Mouse (Mus musculus) small intestine, adult 2 months (tissue): ENCODE data around the gene Mpp4.

Experiments
- CTCF ChIP-seq: fragments of 200-500 bp; IDR thresholded peaks from 2 replicates; pipeline ENCODE4 v1.5.1; 2012; ENCODE audit warnings: low read depth, mild to moderate bottlenecking, control low read depth, inconsistent platforms, low read length, moderate library complexity, mixed read lengths; ENCODE audit not compliant: insufficient replicate concordance, insufficient read length; ENCODE audit errors: extremely low read depth
- POLR2A ChIP-seq: fragments of 200-500 bp; IDR thresholded peaks from 2 replicates; pipeline ENCODE4 v1.6.1; 2012; ENCODE audit warnings: low read depth, mild to moderate bottlenecking, control low read depth, inconsistent platforms, low read length, moderate library complexity

GRCm38 (mm10) chr1:59180003-59180402 lies 16.8 kb upstream of the Mpp4 start:
- TF ChIP-seq POLR2A (no peak), CTCF (no peak)
